Mouse (Mus musculus): ENCODE data around the gene Osmr. TPM values are rescaled to one million over a fixed set of nuclear protein-coding genes. Genes with fewer than 3 reads are reported as not detected.
"Not testable (repeated sequence)": the region's sequence is repeated elsewhere in the genome, so short reads cannot be mapped to it uniquely, and the experiment has no call there.

Osmr gene
- total RNA-seq, 2 experiments from 2014 or later: 4.3 to 6.4 TPM

- Histone ChIP-seq H3K4me3 (no peak overlapping the region), H3K27ac (no peak overlapping the region)
- intact Hi-C loops (cut with DNase I): loop anchor here (2.0 kb wide), 1 partner anchor 17 kb away; no protein-coding TSS in a partner anchor
- no peak for TF ChIP-seq CTCF (IDR thresholded peaks at IDR 0.05)
- no peak for DNase-seq
Observed at GRCm38 (mm10) chr15:6857270-6857905, 17.4 kb downstream of the Osmr start.

DNA sequence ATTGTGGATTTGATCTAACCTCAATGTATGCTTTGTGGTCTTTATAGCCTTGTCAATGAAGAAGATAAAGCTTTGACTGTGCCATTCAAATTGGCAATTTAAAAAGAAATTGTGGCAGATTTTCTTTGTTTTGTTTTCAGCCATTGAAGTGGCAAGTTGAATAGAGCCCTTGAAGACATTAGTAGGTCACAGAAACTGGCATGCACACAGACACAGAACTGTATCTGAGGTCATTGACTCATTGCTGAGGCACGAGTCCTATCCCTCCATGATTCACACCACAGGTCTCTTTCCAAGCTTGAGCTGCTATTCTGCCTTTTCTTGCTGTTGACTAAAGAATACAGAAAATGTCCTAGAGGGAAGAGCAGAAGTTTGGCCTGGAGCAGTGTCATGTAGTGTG lies 24.9 kb downstream of the Osmr start:
- intact Hi-C loops (cut with DNase I): no loop called here

GRCm38 (mm10) chr15:6840199-6840598 lies 34.6 kb downstream of the Osmr start:
- Histone ChIP-seq H3K27ac (no peak overlapping the region), H3K4me3 (no peak overlapping the region)
- intact Hi-C loops (cut with DNase I): loop anchor here (1.0 to 5.0 kb wide), 3 partner anchors 17 to 387 kb away; no protein-coding TSS in a partner anchor
- TF ChIP-seq CTCF (IDR thresholded peaks at IDR 0.05): peak; percentile 76
- DNase-seq: no peak

More for the DNA sequence above, 24.9 kb downstream of the Osmr start:
- no peak for DNase-seq
- no peak overlapping the region for H3K27ac ChIP-seq
- H3K4me3 ChIP-seq: no peak overlapping the region
- no peak for TF ChIP-seq CTCF (IDR thresholded peaks at IDR 0.05)

- intact Hi-C loops (cut with DNase I): no loop called here
- Histone ChIP-seq H3K27ac (no peak overlapping the region), H3K4me3 (no peak overlapping the region)
- no peak for TF ChIP-seq CTCF (IDR thresholded peaks at IDR 0.05)
- no peak for DNase-seq
Observed at GRCm38 (mm10) chr15:6815807-6816206, 59.0 kb downstream of the Osmr start.

- H3K27ac ChIP-seq; DNase-seq; H3K4me3 ChIP-seq; intact Hi-C loops (cut with DNase I): not testable (repeated sequence)
Observed at GRCm38 (mm10) chr15:6801212-6801611, 73.6 kb downstream of the Osmr start.

DNA sequence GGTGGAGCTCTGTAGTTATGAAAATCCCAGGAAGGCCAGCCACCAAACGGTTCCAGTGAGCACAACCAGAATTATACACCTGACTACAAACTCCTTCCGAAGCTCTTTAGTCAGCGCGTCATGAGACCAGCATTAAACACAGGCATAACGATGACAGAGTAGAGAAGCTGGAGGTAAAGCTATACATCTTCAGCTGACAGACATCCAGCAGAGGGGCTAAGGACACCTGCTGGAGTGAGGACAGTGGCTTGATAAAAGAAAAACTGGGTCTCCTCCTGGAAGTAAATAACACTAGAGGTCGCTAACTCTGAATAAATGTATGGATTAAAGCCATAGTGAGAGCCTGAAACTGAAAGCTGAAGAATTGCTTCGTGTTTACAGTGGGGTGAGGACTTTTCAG lies 81.9 kb downstream of the Osmr start:
- DNase-seq: no peak
- Histone ChIP-seq H3K4me3 (no peak overlapping the region), H3K27ac (peak overlapping the region; percentile 65)
- intact Hi-C loops (cut with DNase I): no loop called here
- no peak for TF ChIP-seq CTCF (IDR thresholded peaks at IDR 0.05)

DNA sequence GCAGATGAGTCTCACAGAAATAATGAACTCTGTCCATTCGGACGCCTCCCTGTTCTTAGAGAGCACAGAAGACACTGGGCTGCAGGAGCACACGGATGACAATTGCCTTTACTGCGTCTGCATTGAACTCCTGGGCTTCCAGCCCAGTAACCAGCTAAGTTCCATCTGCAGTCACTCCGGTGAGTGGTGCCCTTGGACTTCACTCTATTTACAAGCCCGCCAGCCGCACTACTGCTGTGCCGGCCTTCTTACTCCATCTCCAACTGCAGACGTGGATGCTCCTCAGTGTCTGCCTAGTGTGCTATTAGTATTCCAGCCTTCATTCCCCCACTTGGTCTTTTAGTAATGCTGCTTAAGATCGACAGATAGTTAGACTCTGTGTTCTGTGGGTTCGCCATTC lies 83.1 kb downstream of the Osmr start:
- no peak for TF ChIP-seq CTCF (IDR thresholded peaks at IDR 0.05)
- intact Hi-C loops (cut with DNase I): no loop called here
- peak overlapping the region; percentile 75 for H3K27ac ChIP-seq
- no peak for DNase-seq
- no peak overlapping the region for H3K4me3 ChIP-seq

GRCm38 (mm10) chr15:6790011-6790410 lies 84.8 kb downstream of the Osmr start:
- H3K4me3 ChIP-seq: no peak overlapping the region
- intact Hi-C loops (cut with DNase I): no loop called here
- no peak for TF ChIP-seq CTCF (IDR thresholded peaks at IDR 0.05)
- no peak for DNase-seq
- no peak overlapping the region for H3K27ac ChIP-seq

GRCm38 (mm10) chr15:6787236-6787635 lies 87.5 kb downstream of the Osmr start:
- intact Hi-C loops (cut with DNase I): no loop called here
- peak overlapping the region; percentile 49 for H3K4me3 ChIP-seq
- peak; percentile 56 for DNase-seq
- no peak for TF ChIP-seq CTCF (IDR thresholded peaks at IDR 0.05)
- peak overlapping the region; percentile 72 for H3K27ac ChIP-seq

DNA sequence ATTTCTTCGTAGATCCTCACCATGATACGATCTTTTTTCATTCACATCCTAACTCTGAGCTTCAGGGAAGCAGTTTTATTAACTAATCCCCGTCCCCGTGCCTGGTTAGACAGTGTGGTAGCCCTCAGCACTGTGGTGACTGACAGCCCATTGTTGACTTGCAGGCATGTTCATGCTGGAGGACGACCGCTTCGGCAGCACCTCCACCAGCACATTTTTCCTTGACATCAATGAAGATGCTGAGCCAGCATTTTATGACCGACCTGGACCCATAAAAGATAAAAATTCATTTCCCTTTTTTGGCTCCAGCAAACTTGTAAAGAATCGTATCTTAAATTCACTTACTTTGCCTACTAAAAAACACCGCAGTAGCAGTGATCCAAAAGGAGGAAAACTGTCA lies 88.6 kb downstream of the Osmr start:
- intact Hi-C loops (cut with DNase I): no loop called here
- no peak for TF ChIP-seq CTCF (IDR thresholded peaks at IDR 0.05)
- Histone ChIP-seq H3K27ac (peak overlapping the region; percentile 72), H3K4me3 (peak overlapping the region; percentile 38)
- no peak for DNase-seq

DNA sequence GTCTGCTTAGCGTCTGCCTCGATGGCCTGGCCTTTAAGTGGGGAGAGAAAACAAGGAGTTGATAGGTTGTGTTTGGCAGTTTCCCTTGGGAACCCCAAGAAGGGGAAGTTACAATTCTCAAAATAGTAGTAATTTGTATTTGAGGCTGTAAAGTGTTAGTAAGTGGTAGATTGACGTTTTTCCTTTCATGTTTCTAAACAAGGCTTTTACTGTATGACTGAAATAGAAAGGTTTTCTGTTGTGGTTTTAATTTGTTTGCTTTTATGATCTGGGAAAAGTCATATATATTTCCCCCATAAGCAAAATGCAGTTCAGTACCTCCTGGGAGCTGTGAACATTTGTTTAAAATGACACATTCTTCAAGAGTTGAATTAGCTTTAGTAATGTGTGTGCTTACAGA lies 102.5 kb downstream of the Osmr start:
- Histone ChIP-seq H3K27ac (no peak overlapping the region), H3K4me3 (no peak overlapping the region)
- DNase-seq: no peak
- no peak for TF ChIP-seq CTCF (IDR thresholded peaks at IDR 0.05)
- intact Hi-C loops (cut with DNase I): no loop called here

Other genes starting within 250 kb of the Osmr start
- gene Rictor, start 166.6 kb downstream of the Osmr start, total RNA-seq (2021): 10 to 100 TPM; 10.5 to 10.8 TPM
- gene Lifr, start 215.6 kb upstream of the Osmr start, total RNA-seq (2021): 10 to 100 TPM; 66.2 to 83.3 TPM

All from gastrocnemius, adult 2 months (tissue).